8 mouse cellular contexts compared by ENCODE assay signal in genomic region chr16:49857504-49858160, GRCm38 (mm10). TPM values are rescaled to one million over a fixed set of nuclear protein-coding genes. Genes with fewer than 3 reads are reported as not detected.
DNase-seq lines count a peak whose midpoint lies in the region; ATAC-seq lines count a peak whose summit lies in the region.

No protein-coding gene starts in this region.

- peak overlapping the region; percentile 31 for H3K4me2 ChIP-seq in limb, embryonic 15.5 days

- H3K36me3 ChIP-seq in limb, embryonic 15.5 days = no peaks in the 10 kb centered on the region; the same call in 1 of the 2 replicates

- H3K4me1 ChIP-seq in limb, embryonic 15.5 days = peaks cover 5% of the 10 kb centered on the region

- intact Hi-C loops in heart, postnatal 25 days (cut with DNase I) = loop anchor here (2.0 to 5.0 kb wide), 5 partner anchors 35 to 355 kb away; no protein-coding TSS in a partner anchor

- no peak overlapping the region for H3K9ac ChIP-seq in limb, embryonic 15.5 days

- no peaks in the 10 kb centered on the region for H3K27me3 ChIP-seq in limb, embryonic 15.5 days

- no peaks in the 10 kb centered on the region for H3K9me3 ChIP-seq in limb, embryonic 15.5 days

- peak; percentile 41 to 53 for DNase-seq in heart, adult 18-20 months
- DNase-seq in heart, postnatal 25 days (ENCODE audit: low spot score) = no peak
- DNase-seq in adrenal gland, postnatal 36 days = peak; percentile 31 to 32
- DNase-seq in heart, adult 8-10 months (ENCODE audit: low spot score) = peak; percentile 31
- peak; percentile 52 to 73 for DNase-seq in natural killer cell, adult 2 months (ENCODE audit: low spot score in 2 of 2)
- DNase-seq in right cerebral cortex, postnatal 25 days = no peak

- ATAC-seq in limb, embryonic 15.5 days (ENCODE audit: insufficient number of reproducible peaks, low FRiP score, low TSS enrichment, low read depth) = no peak
- ATAC-seq in megakaryocyte-erythroid progenitor cell, adult 5-6 weeks (replicated peaks; ENCODE audit: low FRiP score, low TSS enrichment, poor library complexity, severe bottlenecking) = no peak

- WGBS in limb, embryonic 15.5 days = 56% methylated on average over 8 of the region's 8 CpGs

- no peak overlapping the region for H3K27ac ChIP-seq in limb, embryonic 15.5 days

- H3K4me3 ChIP-seq in limb, embryonic 15.5 days = peak overlapping the region; percentile 21

RNA-seq across cellular contexts. Expression of gene Cd47, which starts 57.3 kb away (rescaled TPM):
- total RNA-seq in heart, adult 18-20 months (2021) = 10 to 100 TPM; 79.4 to 84.7 TPM
- total RNA-seq in heart, postnatal 25 days (2021) = 10 to 100 TPM; 73.5 to 76.4 TPM
- 100 to 1,000 TPM in 1 of 2 experiments, 10 to 100 TPM in 1; 89.6 to 233 TPM for total RNA-seq in adrenal gland, postnatal 36 days (2021)
- total RNA-seq in heart, adult 8-10 months (2022) = 10 to 100 TPM; 82.2 to 91.4 (median 87.5) TPM
- polyA plus RNA-seq in limb, embryonic 15.5 days (2015; fragmentation: Nextera tagmentation; extraction: Ambion mirVana) = 103 and 106 TPM in 2 replicates
- total RNA-seq in megakaryocyte-erythroid progenitor cell, adult 5-6 weeks (2014; fragmentation: Nextera tagmentation) = 237 and 252 TPM in 2 replicates
- 166 and 180 TPM in 2 replicates for total RNA-seq in megakaryocyte-erythroid progenitor cell, adult 5-6 weeks (2017)

Comparison
In these comparisons a context has a peak if more than half of its experiments do, and no peak if none do; other contexts are left out.
1. DNase-seq: peak in heart, adult 18-20 months (2 of 2), adrenal gland, postnatal 36 days (2 of 2), heart, adult 8-10 months (single experiment) and natural killer cell, adult 2 months (2 of 2); none in heart, postnatal 25 days (single experiment) and right cerebral cortex, postnatal 25 days (single experiment).